9 mouse cellular contexts compared by ENCODE assay signal in the genomic region with DNA sequence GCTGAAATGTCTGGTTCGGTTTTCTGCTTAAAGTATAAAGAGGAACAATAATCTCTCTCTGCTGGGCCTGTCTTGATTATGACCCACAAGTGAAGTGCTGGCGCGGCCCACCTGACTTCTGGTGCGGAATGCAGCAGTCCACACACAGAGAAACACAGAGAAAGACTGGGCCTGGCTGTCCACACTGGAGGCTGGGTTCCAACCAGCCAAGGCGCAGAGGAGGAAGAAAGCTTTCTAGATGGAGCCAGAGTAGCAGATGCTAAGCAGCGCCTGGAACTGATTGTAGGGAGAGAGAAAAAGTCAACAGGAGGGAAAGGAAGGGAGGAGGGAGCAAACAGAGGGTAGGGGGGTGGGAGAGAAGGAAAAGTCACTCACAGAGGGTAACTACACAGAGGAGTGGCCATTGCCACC.
DNase-seq lines count a peak whose midpoint lies in the region; ATAC-seq and TF ChIP-seq lines count a peak whose summit lies in the region.
"Had no signal": no experiment of that assay in that cellular context is flagged by ENCODE, and none has a peak within 500 bp of the region (broad histone marks: within the 10 kb centered on the region; RNA-seq: fewer than 3 reads in every experiment).

No protein-coding gene starts in this region.

- H3K9ac ChIP-seq in intestine, embryonic 15.5 days = no peak overlapping the region
- H3K9ac ChIP-seq in neural tube, embryonic 15.5 days (replicated peaks) = no peak overlapping the region
- H3K9ac ChIP-seq: liver, embryonic 14.5 days had no signal

- no peaks in the 10 kb centered on the region for H3K36me3 ChIP-seq in intestine, embryonic 15.5 days
- H3K36me3 ChIP-seq in neural tube, embryonic 15.5 days = no peaks in the 10 kb centered on the region
- H3K36me3 ChIP-seq in thymus, adult 2 months (ENCODE audit: control insufficient read depth, insufficient read depth, low read length) = no peaks in the 10 kb centered on the region

- H3K4me1 ChIP-seq in intestine, embryonic 15.5 days (replicated peaks) = peaks cover 32% of the 10 kb centered on the region
- peaks cover 24% of the 10 kb centered on the region for H3K4me1 ChIP-seq in neural tube, embryonic 15.5 days
- H3K4me1 ChIP-seq in thymus, adult 2 months (replicated peaks; ENCODE audit: control insufficient read depth, insufficient read depth, low read length) = peaks cover 18% of the 10 kb centered on the region

- H3K9me3 ChIP-seq in intestine, embryonic 15.5 days = no peaks in the 10 kb centered on the region
- no peaks in the 10 kb centered on the region for H3K9me3 ChIP-seq in neural tube, embryonic 15.5 days (replicated peaks)

- peak overlapping the region; percentile 70 for H3K27ac ChIP-seq in intestine, embryonic 15.5 days
- 0 out of 2 replicates have a peak overlapping the region, but pooled peaks have one; percentile 9 for H3K27ac ChIP-seq in neural tube, embryonic 15.5 days (replicated peaks)
- H3K27ac ChIP-seq in thymus, adult 2 months (ENCODE audit: control insufficient read depth, insufficient read depth, low read length) = no peak overlapping the region
- H3K27ac ChIP-seq: liver, embryonic 14.5 days had no signal

- no peak overlapping the region for H3K4me2 ChIP-seq in intestine, embryonic 15.5 days (replicated peaks)
- H3K4me2 ChIP-seq in neural tube, embryonic 15.5 days = no peak overlapping the region

- no peak for TF ChIP-seq POLR2A in thymus, adult 2 months (IDR thresholded peaks at IDR 0.05; ENCODE audit: control insufficient read depth, extremely low read depth, insufficient read depth, low read length, poor library complexity)

- H3K27me3 ChIP-seq in intestine, embryonic 15.5 days (replicated peaks) = no peaks in the 10 kb centered on the region
- no peaks in the 10 kb centered on the region; the same call in 1 of the 2 replicates for H3K27me3 ChIP-seq in neural tube, embryonic 15.5 days (replicated peaks)
- H3K27me3 ChIP-seq in thymus, adult 2 months (ENCODE audit: control insufficient read depth, insufficient read depth, low read length) = no peaks in the 10 kb centered on the region

- intact Hi-C loops in gastrocnemius, postnatal 36 days (cut with DNase I) = loop anchor here (5.0 kb wide), 1 partner anchor 107 kb away; no protein-coding TSS in a partner anchor

- H3K4me3 ChIP-seq in intestine, embryonic 15.5 days (replicated peaks) = no peak overlapping the region
- no peak overlapping the region for H3K4me3 ChIP-seq in neural tube, embryonic 15.5 days (replicated peaks)
- no peak overlapping the region for H3K4me3 ChIP-seq in thymus, adult 2 months (ENCODE audit: control insufficient read depth, insufficient read depth, low read length)

- TF ChIP-seq CTCF in thymus, adult 2 months (IDR thresholded peaks at IDR 0.05; ENCODE audit: borderline replicate concordance, control insufficient read depth, extremely low read depth, insufficient read depth, low read length, poor library complexity) = no peak

- WGBS in intestine, embryonic 15.5 days = 44% methylated on average over 6 of the region's 6 CpGs
- WGBS in neural tube, embryonic 15.5 days = 65% methylated on average over 6 of the region's 6 CpGs
- WGBS in thymus, adult 2 months = 68% methylated on average over 6 of the region's 6 CpGs

- ATAC-seq in intestine, embryonic 15.5 days = peak; percentile 37; the same call in 1 of the 2 replicates
- no peak for ATAC-seq in neural tube, embryonic 15.5 days (ENCODE audit: low FRiP score)
- ATAC-seq in activated CD4-positive, CD25-positive, alpha-beta regulatory T cell, adult 4 months = no peak

- DNase-seq in gastrocnemius, postnatal 10 days = peak; percentile 32
- DNase-seq in gastrocnemius, postnatal 36 days = no peak
- peak; percentile 68 to 72 for DNase-seq in right cerebral cortex, postnatal 10 days (ENCODE audit: low spot score in 2 of 2)
- no peak for DNase-seq in right cerebral cortex, postnatal 4 days
- DNase-seq in thymus, adult 2 months = no peak

Comparison
In these comparisons a context has a peak if more than half of its experiments do, and no peak if none do; other contexts are left out.
1. DNase-seq: peak in gastrocnemius, postnatal 10 days (single experiment) and right cerebral cortex, postnatal 10 days (2 of 2); none in gastrocnemius, postnatal 36 days (0 of 2), right cerebral cortex, postnatal 4 days (single experiment) and thymus, adult 2 months (single experiment).